Mouse (Mus musculus): Measurements from ENCODE around the gene Rad17. TPM values are rescaled to one million over a fixed set of nuclear protein-coding genes. Genes with fewer than 3 reads are reported as not detected.
A peak's percentile ranks its signal among the peaks of the same experiment; 100 is the strongest.

Rad17 gene
- polyA plus RNA-seq, 1 experiment from 2014 or later: 18.6 TPM

- H3K9ac ChIP-seq (ENCODE audit: low read depth, low read length): no peak overlapping the region
- DNase-seq (ENCODE audit: low spot score) (no peak), ATAC-seq (replicated peaks; ENCODE audit: low FRiP score, low read depth) (no peak)
- H3K4me1 ChIP-seq (replicated peaks; ENCODE audit: insufficient read depth, low read length): no peaks in the 10 kb centered on the region
- H3K9me3 ChIP-seq (replicated peaks; ENCODE audit: low read length): no peaks in the 10 kb centered on the region
- H3K4me2 ChIP-seq (ENCODE audit: low read length): no peak overlapping the region
- TF ChIP-seq CTCF (IDR thresholded peaks at IDR 0.05; ENCODE audit: low read depth): peak; percentile 51; the same call in 1 of the 2 replicates
- H3K4me3 ChIP-seq (replicated peaks; ENCODE audit: low read depth, low read length): no peak overlapping the region
- H3K27me3 ChIP-seq (ENCODE audit: insufficient read depth, low read length): no peaks in the 10 kb centered on the region
- no peak overlapping the region for H3K27ac ChIP-seq
- no peaks in the 10 kb centered on the region for H3K36me3 ChIP-seq (ENCODE audit: insufficient read depth, low read length)
These were observed 70.9 kb downstream of the Rad17 start for GRCm38 (mm10) chr13:100579951-100580350.

GRCm38 (mm10) chr13:100579220-100579619 lies 71.6 kb downstream of the Rad17 start:
- H3K9me3 ChIP-seq (replicated peaks; ENCODE audit: low read length): no peaks in the 10 kb centered on the region
- no peak overlapping the region for H3K4me2 ChIP-seq (ENCODE audit: low read length)
- ATAC-seq (replicated peaks; ENCODE audit: low FRiP score, low read depth) (no peak), DNase-seq (ENCODE audit: low spot score) (no peak)
- no peak overlapping the region for H3K27ac ChIP-seq
- H3K36me3 ChIP-seq (ENCODE audit: insufficient read depth, low read length): no peaks in the 10 kb centered on the region
- WGBS: 53% methylated on average over 3 of the region's 3 CpGs
- H3K4me3 ChIP-seq (replicated peaks; ENCODE audit: low read depth, low read length): no peak overlapping the region
- H3K27me3 ChIP-seq (ENCODE audit: insufficient read depth, low read length): no peaks in the 10 kb centered on the region
- no peak overlapping the region for H3K9ac ChIP-seq (ENCODE audit: low read depth, low read length)
- H3K4me1 ChIP-seq (replicated peaks; ENCODE audit: insufficient read depth, low read length): no peaks in the 10 kb centered on the region
- no peak for TF ChIP-seq CTCF (IDR thresholded peaks at IDR 0.05; ENCODE audit: low read depth)

GRCm38 (mm10) chr13:100575950-100576349 lies 74.9 kb downstream of the Rad17 start:
- no peaks in the 10 kb centered on the region for H3K36me3 ChIP-seq (ENCODE audit: insufficient read depth, low read length)
- no peaks in the 10 kb centered on the region for H3K9me3 ChIP-seq (replicated peaks; ENCODE audit: low read length)
- H3K27me3 ChIP-seq (ENCODE audit: insufficient read depth, low read length): no peaks in the 10 kb centered on the region
- H3K9ac ChIP-seq (ENCODE audit: low read depth, low read length): no peak overlapping the region
- no peaks in the 10 kb centered on the region for H3K4me1 ChIP-seq (replicated peaks; ENCODE audit: insufficient read depth, low read length)
- no peak overlapping the region for H3K27ac ChIP-seq
- TF ChIP-seq CTCF (IDR thresholded peaks at IDR 0.05; ENCODE audit: low read depth): no peak
- H3K4me2 ChIP-seq (ENCODE audit: low read length): no peak overlapping the region
- WGBS: 55% methylated on average over 2 of the region's 2 CpGs
- ATAC-seq (replicated peaks; ENCODE audit: low FRiP score, low read depth): 0 out of 2 replicates have a peak, but pooled peaks have one; percentile 43
- no peak overlapping the region for H3K4me3 ChIP-seq (replicated peaks; ENCODE audit: low read depth, low read length)
- DNase-seq (ENCODE audit: low spot score): no peak

GRCm38 (mm10) chr13:100570713-100571112 lies 80.1 kb downstream of the Rad17 start:
- WGBS: 62% methylated on average over 2 of the region's 2 CpGs
- ATAC-seq (replicated peaks; ENCODE audit: low FRiP score, low read depth): no peak

GRCm38 (mm10) chr13:100568359-100568758 lies 82.5 kb downstream of the Rad17 start:
- Histone ChIP-seq H3K9me3 (replicated peaks; ENCODE audit: low read length) (no peaks in the 10 kb centered on the region), H3K9ac (ENCODE audit: low read depth, low read length) (no peak overlapping the region), H3K4me2 (ENCODE audit: low read length) (no peak overlapping the region), H3K27ac (no peak overlapping the region), H3K4me1 (replicated peaks; ENCODE audit: insufficient read depth, low read length) (no peaks in the 10 kb centered on the region), H3K36me3 (ENCODE audit: insufficient read depth, low read length) (no peaks in the 10 kb centered on the region), H3K27me3 (ENCODE audit: insufficient read depth, low read length) (no peaks in the 10 kb centered on the region), H3K4me3 (replicated peaks; ENCODE audit: low read depth, low read length) (no peak overlapping the region)
- DNase-seq (ENCODE audit: low spot score): no peak
- no peak for TF ChIP-seq CTCF (IDR thresholded peaks at IDR 0.05; ENCODE audit: low read depth)
- no peak for ATAC-seq (replicated peaks; ENCODE audit: low FRiP score, low read depth)
- 100% methylated on average over 1 of the region's 1 CpGs for WGBS

More at GRCm38 (mm10) chr13:100570713-100571112, 80.1 kb downstream of the Rad17 start:
- H3K4me3 ChIP-seq (replicated peaks; ENCODE audit: low read depth, low read length): no peak overlapping the region
- no peaks in the 10 kb centered on the region for H3K36me3 ChIP-seq (ENCODE audit: insufficient read depth, low read length)
- H3K9me3 ChIP-seq (replicated peaks; ENCODE audit: low read length): no peaks in the 10 kb centered on the region
- no peak for DNase-seq (ENCODE audit: low spot score)
- TF ChIP-seq CTCF (IDR thresholded peaks at IDR 0.05; ENCODE audit: low read depth): no peak
- H3K4me1 ChIP-seq (replicated peaks; ENCODE audit: insufficient read depth, low read length): no peaks in the 10 kb centered on the region
- H3K27ac ChIP-seq: no peak overlapping the region
- H3K9ac ChIP-seq (ENCODE audit: low read depth, low read length): no peak overlapping the region
- no peak overlapping the region for H3K4me2 ChIP-seq (ENCODE audit: low read length)
- H3K27me3 ChIP-seq (ENCODE audit: insufficient read depth, low read length): no peaks in the 10 kb centered on the region

Other genes with a start within 250 kb of the Rad17 start
- not detected in 2 replicates for gene Naip1, start 198.2 kb downstream of the Rad17 start, polyA plus RNA-seq (2015; fragmentation: Nextera tagmentation; extraction: Ambion mirVana)
- 66.3 and 67.9 TPM in 2 replicates for gene Gtf2h2, start 158.5 kb downstream of the Rad17 start, polyA plus RNA-seq (2015; fragmentation: Nextera tagmentation; extraction: Ambion mirVana)
- 35.3 and 37.8 TPM in 2 replicates for gene Ocln, start 98.3 kb downstream of the Rad17 start, polyA plus RNA-seq (2015; fragmentation: Nextera tagmentation; extraction: Ambion mirVana)
- 17.0 TPM in 2 replicates for gene Marveld2, start 34.1 kb downstream of the Rad17 start, polyA plus RNA-seq (2015; fragmentation: Nextera tagmentation; extraction: Ambion mirVana)
- 257 TPM in 2 replicates for gene Ak6, start 72 bp downstream of the Rad17 start, polyA plus RNA-seq (2015; fragmentation: Nextera tagmentation; extraction: Ambion mirVana)
- 17.0 and 17.4 TPM in 2 replicates for gene Taf9, start 528 bp upstream of the Rad17 start, polyA plus RNA-seq (2015; fragmentation: Nextera tagmentation; extraction: Ambion mirVana)
- 6.1 and 6.8 TPM in 2 replicates for gene Ccdc125, start 18.7 kb upstream of the Rad17 start, polyA plus RNA-seq (2015; fragmentation: Nextera tagmentation; extraction: Ambion mirVana)
- gene Cdk7, start 79.9 kb upstream of the Rad17 start, polyA plus RNA-seq (2015; fragmentation: Nextera tagmentation; extraction: Ambion mirVana): 87.2 and 89.1 TPM in 2 replicates
- gene Mrps36, start 93.6 kb upstream of the Rad17 start, polyA plus RNA-seq (2015; fragmentation: Nextera tagmentation; extraction: Ambion mirVana): 255 and 260 TPM in 2 replicates
- gene Cenph, start 124.8 kb upstream of the Rad17 start, polyA plus RNA-seq (2015; fragmentation: Nextera tagmentation; extraction: Ambion mirVana): 20.9 and 23.8 TPM in 2 replicates
- gene Ccnb1, start 135.5 kb upstream of the Rad17 start, polyA plus RNA-seq (2015; fragmentation: Nextera tagmentation; extraction: Ambion mirVana): 101 and 103 TPM in 2 replicates
- gene Slc30a5, start 182.4 kb upstream of the Rad17 start, polyA plus RNA-seq (2015; fragmentation: Nextera tagmentation; extraction: Ambion mirVana): 53.0 and 54.5 TPM in 2 replicates

All from kidney, postnatal 0 days (tissue).